Mouse (Mus musculus): ENCODE data around the gene Insig2.

GRCm38 (mm10) chr1:121371449-121371848, 39.1 kb upstream of the Insig2 start:
- TF ChIP-seq POLR2A (IDR thresholded peaks at IDR 0.05; ENCODE audit: low read depth, low read length): no peak
- no peak for TF ChIP-seq CTCF (IDR thresholded peaks at IDR 0.05; ENCODE audit: extremely low read depth, insufficient read depth, insufficient read length, insufficient replicate concordance)

Data from spleen, adult 2 months (tissue).